Mouse (Mus musculus) lung, postnatal 14 days (tissue): ENCODE results near the gene Cux2.

Experiments
- DNase-seq: peaks from one replicate; pipeline ENCODE4 v3.0.0; 2021

Cux2 gene

DNA sequence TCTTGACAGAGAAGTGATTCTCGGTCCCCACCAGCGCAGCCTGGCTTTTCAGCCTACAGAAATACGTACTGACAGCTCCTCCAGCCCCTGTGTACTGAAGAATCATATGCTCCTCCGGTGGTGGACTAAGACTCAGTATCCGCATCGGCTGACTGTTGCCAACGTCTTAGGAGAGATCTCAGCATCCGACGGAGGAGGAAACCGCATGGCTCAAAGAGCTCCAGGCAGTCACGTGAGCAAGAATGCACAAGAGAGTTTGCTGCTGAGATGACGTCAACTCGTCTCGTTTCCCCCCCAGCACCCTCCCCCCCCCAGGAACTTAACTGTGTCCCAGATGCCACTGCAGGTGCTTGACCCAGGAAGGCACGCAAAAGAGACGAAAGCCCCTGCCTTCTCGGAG, 34.8 kb downstream of the Cux2 start:
- DNase-seq = no peak

DNA sequence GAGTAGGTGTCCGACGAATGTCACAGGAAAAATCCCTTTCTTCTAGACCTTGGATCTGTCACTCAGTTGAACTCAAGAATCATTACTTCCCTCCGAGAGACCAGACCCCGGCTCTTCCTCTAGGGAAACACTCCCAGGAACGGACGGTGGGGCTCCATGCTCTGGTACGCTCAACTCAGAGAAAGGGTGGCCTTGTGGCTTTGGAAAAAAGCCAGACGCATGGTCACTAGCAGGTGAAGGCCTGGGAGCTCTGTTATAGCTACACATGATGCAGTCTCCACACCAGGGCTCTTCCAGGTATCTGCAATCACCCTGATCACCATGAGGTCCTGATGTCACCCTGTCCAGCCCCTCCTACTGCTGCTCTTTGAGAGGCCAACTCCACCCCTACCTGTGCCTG, 35.2 kb downstream of the Cux2 start:
- no peak for DNase-seq

DNA sequence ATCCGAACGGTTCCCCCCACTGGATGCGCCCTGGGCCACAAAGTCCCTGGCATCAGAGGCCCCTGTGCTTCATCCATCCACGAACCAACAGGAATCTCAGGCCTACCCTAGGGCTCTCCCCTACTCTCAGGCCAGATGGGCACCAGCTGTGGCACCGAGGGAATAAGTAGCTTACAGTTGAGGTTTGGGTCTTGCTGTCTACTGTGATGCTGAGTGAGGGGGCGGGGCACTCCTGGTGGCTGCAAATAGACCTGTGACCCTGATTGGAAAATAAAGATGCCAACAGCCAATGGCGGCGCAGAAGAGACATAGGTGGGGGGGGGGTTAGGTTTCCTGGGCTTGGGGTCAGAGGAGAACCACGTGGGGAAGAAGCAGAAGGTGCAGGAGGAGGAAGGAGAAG, 38.6 kb downstream of the Cux2 start:
- no peak for DNase-seq

DNA sequence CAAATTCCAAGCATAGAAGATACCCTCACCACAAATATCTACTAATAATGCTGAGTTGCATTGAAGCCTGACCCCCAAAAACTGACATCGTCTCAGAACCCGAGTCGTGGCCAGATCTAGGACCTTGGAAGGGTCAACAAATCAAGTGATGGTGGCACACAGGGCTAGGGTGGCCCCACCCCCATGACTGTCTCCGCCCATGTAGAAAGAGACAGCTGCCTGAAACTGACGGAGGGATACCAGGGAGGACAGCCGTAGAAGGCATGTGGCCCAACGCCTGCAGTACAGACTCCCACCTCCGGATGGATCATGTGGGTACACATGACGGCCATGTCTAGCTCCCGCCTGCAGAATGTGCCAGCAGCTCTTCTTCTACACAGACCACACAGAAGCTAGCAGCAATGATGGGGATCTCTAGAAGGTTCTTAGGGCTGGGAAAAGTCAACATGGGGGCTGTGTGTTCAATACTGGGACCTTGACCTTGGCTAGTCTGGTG, 41.9 kb downstream of the Cux2 start:
- DNase-seq = no peak

DNA sequence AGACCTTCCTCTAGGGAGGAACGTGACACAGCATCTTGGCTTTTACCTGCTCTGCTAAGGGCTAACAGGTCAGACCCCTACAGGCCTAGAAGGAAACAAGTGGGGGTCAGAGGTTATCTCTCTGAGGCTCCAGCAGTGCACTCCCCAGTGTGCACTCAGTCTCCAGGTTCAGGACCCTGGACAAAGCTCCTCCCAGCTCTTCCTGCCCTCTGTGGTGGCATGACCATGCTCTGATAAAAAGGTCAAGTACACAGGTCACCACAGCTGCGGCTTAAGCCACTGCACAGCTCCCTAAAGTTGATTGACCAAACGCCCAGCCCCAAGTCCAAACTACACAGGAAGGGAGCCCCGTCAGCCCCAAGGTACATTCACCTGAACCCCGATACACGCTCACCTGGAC, 46.4 kb downstream of the Cux2 start:
- no peak for DNase-seq

DNA sequence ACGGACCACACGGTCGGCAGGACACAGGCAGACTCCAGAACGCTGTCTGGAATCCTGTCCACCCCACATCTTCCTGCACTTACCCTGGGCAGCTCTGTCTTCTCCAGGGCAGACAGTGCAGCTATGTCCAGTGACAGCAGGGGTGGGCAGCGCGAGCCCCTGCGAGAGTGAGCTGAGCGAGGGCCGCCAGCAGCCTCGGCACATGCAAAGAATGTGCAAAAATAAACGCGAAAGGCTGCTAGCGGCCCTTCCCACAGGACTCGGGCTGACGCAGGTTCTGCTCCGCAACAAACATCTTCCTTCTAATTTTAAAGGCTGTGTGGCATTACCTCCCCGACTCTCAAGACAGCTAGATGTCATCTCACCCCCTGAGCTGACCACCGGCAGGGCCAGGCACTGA, 47.8 kb downstream of the Cux2 start:
- no peak for DNase-seq

DNA sequence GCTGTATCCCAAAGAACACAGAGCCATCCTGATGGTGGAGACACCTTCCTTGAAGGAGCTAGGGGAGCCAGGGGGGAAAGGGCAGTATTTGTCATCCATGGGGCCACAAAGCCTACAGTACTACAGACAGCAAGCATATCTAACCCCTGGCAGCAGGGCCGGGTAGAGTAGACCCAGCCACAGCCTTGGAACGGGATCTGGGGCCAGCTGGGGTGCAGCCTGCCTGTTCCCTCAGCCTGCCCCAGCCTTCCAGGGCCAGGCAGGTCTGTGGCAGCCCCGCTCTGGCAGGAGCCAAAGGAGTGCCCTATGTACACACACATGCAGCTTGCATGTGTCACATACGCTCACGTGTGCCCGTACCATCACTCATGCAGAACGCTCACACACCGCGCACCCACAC, 48.6 kb downstream of the Cux2 start:
- no peak for DNase-seq

DNA sequence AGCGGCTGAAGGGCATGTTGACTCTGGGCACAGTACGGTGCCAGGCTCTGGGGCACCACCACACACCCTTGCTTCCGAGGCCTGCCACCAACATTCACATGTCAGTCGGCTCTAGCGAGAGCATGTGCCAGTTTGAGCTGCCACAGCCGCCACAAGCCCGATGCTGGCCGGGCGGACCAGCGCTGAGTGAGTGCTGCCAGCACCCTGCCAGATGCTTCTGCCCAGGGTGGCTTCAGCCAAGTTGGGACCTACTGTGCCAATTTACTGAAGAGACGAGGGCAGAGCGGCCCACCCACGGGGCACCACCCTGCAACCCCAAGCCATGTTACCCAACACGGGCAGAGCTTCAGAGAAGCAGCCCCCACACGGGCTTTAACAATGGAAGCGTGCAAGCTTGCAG, 49.5 kb downstream of the Cux2 start:
- DNase-seq = no peak

DNA sequence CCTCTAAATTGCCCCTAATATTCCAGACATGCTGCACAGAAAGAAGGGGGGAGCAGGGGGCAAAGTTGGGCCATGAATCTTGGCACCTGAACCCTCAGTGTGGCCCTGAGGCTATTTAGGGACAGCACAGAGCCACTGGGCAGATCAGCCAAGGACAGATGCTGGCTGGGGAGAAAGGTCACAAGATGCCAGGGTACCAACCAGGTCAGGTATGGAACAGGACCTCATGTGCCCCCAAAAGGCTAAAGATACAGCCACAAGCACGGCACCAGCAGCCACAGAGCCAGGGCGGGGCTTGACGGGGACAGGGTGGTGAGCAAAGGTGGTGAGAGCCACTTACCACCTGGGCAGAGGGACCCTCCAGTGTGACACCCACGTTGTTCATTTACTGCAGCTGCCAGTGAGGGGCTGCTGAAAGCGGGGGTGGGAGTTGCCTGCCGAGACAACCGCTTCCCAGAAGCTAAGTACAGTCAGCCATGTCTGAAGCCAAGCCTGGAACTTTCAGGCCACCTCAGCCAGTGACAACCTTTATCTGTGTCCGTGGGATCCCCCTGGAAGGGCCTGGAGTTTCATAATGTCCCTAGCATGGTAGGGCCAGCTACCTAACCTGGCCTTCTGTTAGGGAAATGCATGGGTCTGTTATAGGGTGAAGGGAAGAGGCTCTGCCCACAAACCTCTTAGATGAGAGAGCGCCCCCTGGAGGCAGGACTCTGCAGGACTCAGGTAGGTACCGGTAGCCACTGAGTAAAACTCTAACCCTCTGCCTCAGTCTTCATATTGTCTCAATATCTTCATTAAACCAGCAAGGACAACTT, 50.7 kb downstream of the Cux2 start:
- peak; percentile 83 for DNase-seq

DNA sequence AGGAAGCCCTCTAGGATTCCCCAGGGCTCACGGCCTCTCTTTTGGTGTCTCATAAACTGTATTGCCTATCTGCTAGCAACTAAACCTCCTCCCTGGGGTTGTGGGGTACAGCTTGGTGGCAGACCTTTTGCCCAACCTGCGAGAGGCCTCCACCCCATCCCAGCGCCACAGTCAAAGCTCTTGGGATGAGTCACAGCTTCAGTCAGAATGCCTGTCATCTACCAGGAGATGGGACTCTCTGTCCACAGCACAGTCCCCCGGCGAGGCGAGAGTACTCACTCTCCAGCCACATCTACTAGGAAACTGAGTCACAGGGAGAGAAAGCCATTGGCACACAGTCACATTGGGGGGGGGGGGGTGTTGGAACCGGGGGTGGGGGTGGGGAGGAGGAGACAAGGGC, 51.6 kb downstream of the Cux2 start:
- no peak for DNase-seq

DNA sequence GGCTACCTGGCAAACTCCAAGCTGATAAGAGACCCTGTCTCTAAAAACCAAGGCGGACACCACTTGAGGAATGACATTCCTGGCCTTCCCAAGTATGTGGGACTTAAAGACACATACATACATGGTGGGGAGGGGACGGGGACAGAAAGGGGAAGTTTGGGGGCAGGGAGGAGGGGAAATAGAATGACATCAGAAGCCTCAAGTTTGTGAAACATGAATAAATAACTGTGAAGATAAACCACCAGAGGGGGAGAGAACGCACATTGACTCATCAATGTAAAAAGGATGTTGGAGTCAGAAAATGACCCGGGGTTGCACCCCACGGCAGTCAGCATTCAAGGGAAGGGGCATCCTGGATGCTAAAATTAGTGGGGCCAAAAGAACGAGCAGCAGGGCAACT, 53.2 kb downstream of the Cux2 start:
- DNase-seq = no peak

DNA sequence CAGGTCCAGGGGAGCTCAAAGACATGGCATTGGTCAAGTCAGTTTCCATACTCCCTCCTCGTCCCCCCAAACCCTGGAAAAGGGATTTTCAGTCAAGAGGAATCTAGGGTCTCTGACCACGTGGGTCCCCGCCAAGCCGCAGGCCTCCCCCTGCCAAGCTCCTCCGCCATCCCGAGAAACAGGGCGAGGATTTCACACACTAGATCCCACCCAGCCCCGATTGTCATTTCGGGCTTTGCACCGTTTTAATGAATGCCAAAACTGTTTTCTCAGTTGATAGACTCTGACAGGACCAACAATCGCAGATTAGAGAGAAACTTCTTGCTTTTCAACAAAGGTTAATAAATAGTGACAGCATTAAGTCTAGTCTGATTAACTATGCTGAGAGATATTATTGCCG, 55.1 kb downstream of the Cux2 start:
- DNase-seq = no peak

DNA sequence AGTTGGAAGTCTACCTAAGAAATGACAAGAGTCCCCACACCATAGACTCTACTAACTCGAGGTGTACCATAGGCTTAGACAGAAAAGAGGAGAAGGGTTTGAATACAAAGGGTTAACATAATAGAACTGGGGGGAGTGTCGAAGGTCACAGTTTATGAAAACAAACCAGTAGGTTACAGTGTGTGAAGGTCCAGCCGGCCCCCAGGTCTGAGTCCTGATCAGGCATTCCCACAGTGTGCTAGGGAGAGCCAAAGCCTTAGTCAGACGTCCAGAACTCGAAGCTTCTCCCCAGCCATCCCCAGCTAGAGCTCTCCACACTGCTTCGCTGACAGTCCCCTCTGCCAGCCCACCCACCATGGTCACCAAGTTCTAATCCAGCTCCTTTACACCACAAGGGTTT, 58.0 kb downstream of the Cux2 start:
- DNase-seq = no peak

DNA sequence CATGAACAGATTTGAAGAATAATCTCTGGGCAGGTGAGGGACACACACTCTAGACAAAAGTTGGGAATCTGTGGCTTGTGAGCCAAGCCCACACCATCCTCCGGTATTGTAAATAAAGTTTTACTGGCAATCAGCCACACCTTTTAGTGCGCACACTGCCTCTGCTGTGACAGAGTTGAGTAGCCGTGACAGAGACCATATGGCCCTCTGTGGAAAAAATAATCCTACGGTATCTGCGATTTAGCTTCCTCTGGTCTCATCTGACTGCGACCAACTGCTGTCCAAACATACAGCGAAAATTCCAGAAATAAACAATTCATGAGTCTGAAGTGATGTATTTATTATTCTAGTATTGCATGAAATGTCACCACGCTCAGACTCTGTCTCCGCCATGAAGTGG, 64.0 kb downstream of the Cux2 start:
- DNase-seq = no peak

DNA sequence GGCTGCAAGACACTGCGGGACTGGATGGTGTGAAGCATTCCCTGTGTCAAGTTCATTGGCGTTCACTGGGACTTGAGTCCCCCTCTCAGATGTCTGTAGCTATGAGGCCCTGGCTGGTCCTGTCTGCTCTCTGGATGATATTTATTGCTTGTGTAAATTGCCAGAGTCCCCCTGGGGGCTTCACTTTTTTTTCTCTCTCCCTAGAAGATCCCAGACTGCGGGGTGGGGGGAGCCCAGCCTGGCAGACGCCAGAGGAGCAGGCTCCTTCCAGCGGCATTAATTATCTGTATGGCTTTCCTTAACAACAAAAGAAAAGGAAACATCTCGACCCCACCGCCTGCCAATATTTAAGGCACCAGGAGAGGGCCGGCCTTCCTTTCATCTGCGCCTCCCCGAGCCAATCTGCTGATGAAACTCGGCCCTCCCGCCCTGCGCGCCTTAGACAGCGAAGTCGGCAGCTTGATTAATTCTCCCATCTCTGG, 68.2 kb downstream of the Cux2 start:
- DNase-seq = peak; percentile 20

DNA sequence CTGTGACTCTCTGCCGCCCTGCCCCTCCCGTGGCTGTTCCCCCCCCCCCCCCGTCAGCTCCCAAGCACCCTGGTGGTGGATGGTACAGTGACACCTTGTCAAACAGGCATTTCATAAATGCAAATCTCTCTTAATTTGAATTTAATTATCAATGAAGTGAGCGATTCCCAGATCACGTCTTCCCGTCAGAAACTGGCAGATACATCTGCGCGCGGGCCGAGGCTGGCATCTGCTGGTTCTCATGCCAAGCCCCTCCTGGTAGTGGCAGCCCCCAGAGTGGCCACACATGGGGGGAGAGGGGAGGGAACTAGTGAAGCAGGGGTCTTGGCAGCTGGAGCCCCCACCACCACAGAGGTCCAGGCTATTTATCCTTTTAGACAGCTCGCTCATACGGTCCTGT, 73.6 kb downstream of the Cux2 start:
- no peak for DNase-seq

DNA sequence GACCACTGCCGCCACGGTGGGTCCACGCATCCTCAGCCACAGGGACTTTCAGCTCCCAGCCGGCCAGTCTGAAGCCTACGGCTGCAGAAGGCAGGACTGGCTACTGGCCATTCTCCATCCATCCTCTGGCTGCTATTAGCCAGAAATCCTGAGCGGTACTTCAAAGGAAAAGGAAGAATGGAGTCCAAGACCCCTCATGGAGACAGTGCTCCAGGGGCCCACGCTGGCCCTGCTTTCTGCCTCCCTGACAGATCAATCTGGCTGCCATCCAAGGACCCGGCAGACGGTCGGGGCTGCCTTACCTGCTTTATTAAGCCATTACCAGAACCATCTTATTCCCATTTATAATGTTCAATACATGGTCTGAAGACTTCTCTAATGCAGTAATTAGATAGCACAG, 76.4 kb downstream of the Cux2 start:
- no peak for DNase-seq

DNA sequence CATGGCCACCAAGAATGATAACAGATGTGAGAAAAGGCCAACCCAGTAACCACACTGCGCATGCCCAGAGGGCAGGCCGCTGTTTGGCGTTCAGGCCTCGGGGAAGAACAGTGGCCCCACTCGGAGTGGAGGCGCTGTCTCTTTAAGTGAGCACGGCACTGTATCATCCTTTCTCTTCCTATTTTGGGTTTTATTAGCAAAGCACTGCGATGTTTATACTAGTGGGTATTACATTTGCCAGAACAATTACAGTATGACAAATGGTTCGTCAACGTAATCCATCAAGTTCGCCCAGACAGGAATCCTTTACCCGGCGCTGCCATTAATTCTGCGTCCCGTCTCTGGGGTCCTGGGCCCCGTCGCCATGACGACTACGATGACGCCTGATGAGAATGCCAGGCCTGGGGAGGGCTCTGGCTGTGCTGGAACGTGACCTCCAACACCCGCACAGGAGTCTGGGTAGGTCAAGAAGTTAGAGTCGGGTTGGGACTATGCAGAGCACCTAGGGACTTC, 77.2 kb downstream of the Cux2 start:
- no peak for DNase-seq

DNA sequence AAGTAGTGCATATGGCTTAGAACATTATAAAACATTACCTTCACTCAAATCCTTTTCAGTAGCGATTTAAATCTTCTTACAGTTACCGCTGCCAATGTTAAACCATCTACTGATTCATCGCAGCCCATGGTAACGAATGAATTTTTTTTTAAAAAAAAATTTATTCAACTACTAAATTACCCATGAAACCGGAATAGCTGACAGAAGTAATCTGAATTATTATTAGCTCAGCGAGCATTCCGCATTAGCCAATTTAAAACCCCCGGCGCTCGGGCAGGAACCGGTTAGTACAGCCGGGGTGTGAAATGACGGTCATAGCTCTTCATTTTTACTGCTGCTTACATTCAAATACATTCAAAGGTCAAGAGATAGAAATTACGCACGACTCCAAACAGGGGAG, 80.9 kb downstream of the Cux2 start:
- no peak for DNase-seq

DNA sequence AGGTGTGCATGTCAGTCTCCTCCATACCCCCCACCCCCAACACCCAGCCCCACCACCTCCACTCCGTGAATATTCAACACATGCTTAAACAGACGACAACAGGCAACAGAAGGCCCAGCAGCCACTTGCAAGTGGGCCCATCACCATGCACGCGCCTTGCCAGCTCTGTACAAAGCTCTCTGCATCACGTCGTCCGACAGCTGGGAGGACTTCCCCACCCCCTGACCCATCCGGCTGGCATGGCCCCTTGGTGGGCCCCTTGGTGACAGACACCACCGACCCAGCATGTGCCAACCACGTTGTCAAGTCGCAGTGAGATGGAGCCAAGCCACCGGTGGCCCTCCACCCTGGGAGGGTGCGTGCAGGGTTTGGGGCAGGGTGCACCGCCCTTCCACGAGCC, 81.5 kb downstream of the Cux2 start:
- DNase-seq = no peak

DNA sequence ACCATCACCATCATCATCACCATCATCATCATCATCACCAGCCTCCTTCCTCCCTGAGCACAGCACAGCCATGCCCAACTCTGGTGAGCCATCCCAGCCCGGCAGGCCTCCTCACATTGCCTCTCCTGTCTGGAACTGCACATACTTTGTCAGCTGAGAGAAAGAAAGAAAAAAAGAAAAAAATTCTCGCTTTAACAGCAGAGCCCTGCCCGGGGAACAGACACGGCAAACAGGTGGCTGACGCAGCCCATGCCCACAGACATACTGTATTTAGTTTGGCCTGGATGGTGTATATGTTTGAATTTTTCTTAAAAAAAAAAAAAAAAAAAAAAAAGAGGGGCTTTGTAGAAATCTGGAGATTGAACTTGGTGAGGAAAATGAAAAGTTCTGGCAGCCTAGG, 82.4 kb downstream of the Cux2 start:
- DNase-seq = no peak

DNA sequence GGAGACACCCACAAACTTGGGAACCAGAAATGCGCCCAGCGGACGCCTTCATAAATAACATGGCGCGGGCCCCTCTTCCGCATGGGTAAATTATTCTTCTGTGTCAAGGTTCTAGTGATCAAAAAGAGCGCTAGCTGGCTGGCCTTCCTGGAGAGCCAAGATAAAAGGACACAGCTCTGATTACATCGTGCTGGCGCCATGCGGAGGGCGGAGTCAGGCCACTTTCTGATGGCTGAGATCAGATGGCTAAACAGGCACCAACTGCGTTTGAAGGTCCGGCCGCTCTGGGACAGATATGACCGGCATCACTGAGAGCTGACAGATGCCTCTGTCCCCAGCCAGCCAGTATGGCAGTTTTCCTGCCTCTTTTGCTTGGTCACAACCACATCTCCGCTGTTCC, 83.0 kb downstream of the Cux2 start:
- DNase-seq = no peak

DNA sequence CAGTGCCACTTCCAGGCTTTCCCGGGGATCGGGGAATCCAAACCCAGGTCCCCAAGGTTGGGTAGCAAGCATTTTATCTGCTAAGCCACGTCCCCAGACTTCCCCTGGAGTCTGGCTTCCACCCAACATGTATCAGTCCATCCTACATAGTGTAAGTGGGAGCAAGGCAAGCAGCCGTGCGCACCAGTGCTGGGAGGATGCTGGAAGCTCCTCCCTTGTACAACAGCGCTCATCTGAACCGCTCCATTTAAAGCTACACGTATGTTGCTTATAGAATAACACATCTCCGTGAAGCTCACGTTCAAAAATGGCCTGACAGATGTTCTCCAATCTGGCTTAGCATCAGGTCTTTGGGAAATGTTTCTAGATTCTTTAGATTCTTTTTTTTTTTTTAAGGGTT, 86.9 kb downstream of the Cux2 start:
- DNase-seq = no peak

DNA sequence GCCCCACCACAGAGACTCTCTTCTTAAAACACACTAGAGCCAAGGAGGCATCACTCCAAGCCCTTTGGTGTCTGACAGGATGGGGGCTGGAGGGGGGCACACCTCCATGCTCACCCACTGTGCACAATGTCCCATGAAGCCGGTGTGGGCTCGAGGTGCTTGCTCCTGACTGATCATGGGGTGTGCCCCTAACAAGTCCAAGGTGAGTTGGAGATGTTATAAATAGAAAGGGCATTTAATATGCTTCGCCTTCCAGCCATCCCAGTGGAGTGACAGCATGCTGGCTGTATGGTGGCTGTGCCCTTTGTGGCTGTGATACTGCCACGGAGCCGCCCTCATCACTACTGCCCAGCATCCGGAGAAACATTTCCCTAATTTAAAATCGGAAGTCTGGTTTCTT, 87.5 kb downstream of the Cux2 start:
- DNase-seq = no peak

DNA sequence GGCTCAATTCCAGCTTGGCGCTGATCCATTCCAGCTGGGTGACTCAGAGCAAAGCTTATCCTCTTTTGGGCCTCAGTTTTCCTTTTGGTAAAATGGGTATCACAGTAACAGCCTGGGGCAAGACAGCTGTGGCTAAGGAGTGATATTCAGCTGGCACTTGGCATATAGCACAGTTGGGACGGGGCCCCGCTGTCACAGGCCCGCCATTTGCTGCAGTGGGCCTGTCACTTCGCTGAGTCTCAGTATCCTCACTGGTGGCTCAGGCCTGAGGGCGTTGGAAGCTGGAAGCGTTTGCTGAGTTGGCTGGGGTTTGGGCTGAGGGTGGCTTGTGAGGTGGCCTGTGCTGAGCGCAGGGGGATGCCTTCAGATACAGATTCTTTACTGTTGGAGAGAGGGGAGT, 88.6 kb downstream of the Cux2 start:
- DNase-seq = no peak
